Mouse (Mus musculus): ENCODE measurements at regions not wholly inside any gene's neighbourhood (a gene's known extent, or its start where the extent isn't known, plus 50 kb on each side); places are given as distances from the start of the nearest gene placed in this dataset.

DNA sequence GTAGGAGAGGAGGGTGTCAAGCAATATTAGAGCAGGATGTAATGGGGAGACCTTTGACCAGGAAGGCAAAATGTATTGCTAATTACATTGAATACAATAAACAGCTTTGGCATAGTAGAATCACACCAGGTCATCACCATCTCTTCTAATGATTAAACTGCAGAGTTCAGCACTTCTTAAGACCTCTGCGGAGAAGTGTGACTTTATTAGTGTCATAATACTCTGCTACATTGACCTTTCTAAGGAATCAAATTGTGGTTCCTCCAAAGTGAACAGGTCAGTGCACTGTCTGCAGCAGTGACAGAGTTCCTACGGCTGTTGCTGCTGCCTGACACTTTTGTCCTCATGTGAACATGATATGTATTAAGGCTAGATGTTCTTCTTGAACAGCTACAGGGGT, 228.0 kb upstream of the Gm11042 start:
- no peak for TF ChIP-seq CTCF (IDR thresholded peaks at IDR 0.05)
- no peak for TF ChIP-seq POLR2A (IDR thresholded peaks at IDR 0.05; ENCODE audit: insufficient read depth, low read depth, low read length)
- TF ChIP-seq EP300 (IDR thresholded peaks at IDR 0.05; ENCODE audit: insufficient read depth, low read depth, low read length): no peak
